Comparison of ENCODE assay signal across 8 mouse cellular contexts in genomic region chrX:8892343-8893155, GRCm38 (mm10). TPM values are rescaled to one million over a fixed set of nuclear protein-coding genes. Genes with fewer than 3 reads are reported as not detected.
DNase-seq lines count a peak whose midpoint lies in the region; ATAC-seq and TF ChIP-seq lines count a peak whose summit lies in the region.

Gene B630019K06Rik (plus strand): TSS chrX:8892382.

- no peaks in the 10 kb centered on the region for H3K36me3 ChIP-seq in hindbrain, postnatal 0 days (ENCODE audit: insufficient read depth, low read length)

- no peaks in the 10 kb centered on the region for H3K4me1 ChIP-seq in hindbrain, postnatal 0 days (ENCODE audit: insufficient read depth, low read length)

- peak; percentile 77 for ATAC-seq in common myeloid progenitor, adult 5-6 weeks (replicated peaks; ENCODE audit: low read depth, poor library complexity, severe bottlenecking)
- ATAC-seq in hindbrain, postnatal 0 days: peak; percentile 86

- no peaks in the 10 kb centered on the region for H3K27me3 ChIP-seq in hindbrain, postnatal 0 days (ENCODE audit: insufficient read depth, low read length)

- 31% methylated on average over 75 of the region's 95 CpGs for WGBS in hindbrain, postnatal 0 days

- peak within 1 kb of the TSS; percentile 54 for H3K4me3 ChIP-seq in hindbrain, postnatal 0 days (ENCODE audit: low read length)
- peak within 1 kb of the TSS; percentile 58 for H3K4me3 ChIP-seq in left cerebral cortex, adult 2 months

- TF ChIP-seq CTCF in hindbrain, postnatal 0 days (IDR thresholded peaks at IDR 0.05; ENCODE audit: low read depth): no peak
- TF ChIP-seq CTCF in left cerebral cortex, adult 2 months (IDR thresholded peaks at IDR 0.05): no peak

- no peaks in the 10 kb centered on the region for H3K9me3 ChIP-seq in hindbrain, postnatal 0 days (ENCODE audit: low read length)

- DNase-seq in ZHBTc4 (ENCODE audit: low read depth, low spot score): peak; percentile 54
- peak; percentile 57 for DNase-seq in gastrocnemius, postnatal 10 days
- peak; percentile 71 for DNase-seq in hindbrain, postnatal 0 days (ENCODE audit: low spot score)
- DNase-seq in left cerebral cortex, adult 2 months (ENCODE audit: extremely low spot score in 1 of 2, low spot score in 2 of 2): peak; percentile 68 to 70
- DNase-seq in lung, postnatal 4 days: peak; percentile 71 to 87
- peak; percentile 67 for DNase-seq in right cerebral cortex, adult 18-20 months
- peak; percentile 60 to 72 for DNase-seq in urinary bladder, postnatal 36 days (ENCODE audit: low spot score in 2 of 2)

- peak within 1 kb of the TSS; percentile 61 for H3K4me2 ChIP-seq in hindbrain, postnatal 0 days (ENCODE audit: low read depth, low read length)

- intact Hi-C loops in left cerebral cortex, adult 2 months (cut with DNase I): loop anchor here (5.0 kb wide), 1 partner anchor 55 kb away; no protein-coding TSS in a partner anchor

- H3K27ac ChIP-seq in hindbrain, postnatal 0 days: peak within 1 kb of the TSS; percentile 83
- H3K27ac ChIP-seq in left cerebral cortex, adult 2 months: peak within 1 kb of the TSS; percentile 66

- peak within 1 kb of the TSS; percentile 79 for H3K9ac ChIP-seq in hindbrain, postnatal 0 days (replicated peaks; ENCODE audit: low read length)

RNA-seq across cellular contexts. Expression of gene B630019K06Rik, which starts in this region (rescaled TPM):
- total RNA-seq in common myeloid progenitor, adult 5-6 weeks (2017): 1.5 TPM in 1 of 2 replicates, not detected in the other
- 1 to 10 TPM; 1.7 TPM for total RNA-seq in gastrocnemius, postnatal 10 days (2021)
- total RNA-seq in hindbrain, postnatal 0 days (2014; rRNA removed): 94.8 and 110 TPM in 2 replicates
- polyA plus RNA-seq in hindbrain, postnatal 0 days (2015; fragmentation: Nextera tagmentation; extraction: Ambion mirVana): 29.4 and 30.0 TPM in 2 replicates
- 10 to 100 TPM; 31.4 to 35.0 TPM for total RNA-seq in left cerebral cortex, adult 2 months (2021)

Comparison
In these comparisons a context has a peak if more than half of its experiments do, and no peak if none do; other contexts are left out.
1. Peak in every context shown above with its lines: DNase-seq, ATAC-seq, H3K4me3 ChIP-seq and H3K27ac ChIP-seq.
2. RNA of gene B630019K06Rik (total RNA-seq): 94.8 to 110 TPM in hindbrain, postnatal 0 days and 31.4 to 35.0 TPM in left cerebral cortex, adult 2 months; 1.7 TPM in gastrocnemius, postnatal 10 days and 1.5 TPM in common myeloid progenitor, adult 5-6 weeks; every median in the first group is over 10 times any median in the second.